Mouse (Mus musculus) liver, postnatal 0 days (tissue): Measurements from ENCODE around the gene Traf1.

Experiments used
- CTCF ChIP-seq: sonication (generic); IDR thresholded peaks from 2 replicates; pipeline ENCODE4 v1.5.1; 2016; ENCODE audit warnings: antibody characterized with exemption, low read depth
- EP300 ChIP-seq: IDR thresholded peaks from 2 replicates; pipeline ENCODE4 v1.6.1; 2016; ENCODE audit warnings: antibody characterized with exemption, low read depth, mild to moderate bottlenecking

DNA sequence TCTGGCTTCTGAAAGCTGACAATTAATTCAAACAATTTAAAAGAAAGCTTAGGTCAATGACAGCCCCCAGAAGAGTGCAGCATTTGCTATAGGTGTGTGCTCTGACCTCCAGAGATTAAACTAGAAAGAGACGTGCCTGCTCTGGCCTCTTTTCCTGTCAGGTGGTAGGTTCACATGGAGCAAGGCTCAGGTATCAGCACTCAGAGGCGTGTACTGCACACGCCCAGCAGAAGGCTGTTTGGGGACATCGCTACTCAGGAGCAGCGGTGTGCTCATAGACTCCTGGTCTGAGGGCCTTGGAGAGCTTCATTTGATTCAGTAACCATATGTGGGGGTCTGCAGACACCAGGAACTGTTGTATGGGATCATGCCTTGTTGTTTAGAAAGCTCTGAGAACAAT is 34.3 kb downstream of the Traf1 start:
- TF ChIP-seq CTCF: no peak
- TF ChIP-seq EP300: no peak
